Mouse (Mus musculus) frontal cortex, adult (tissue): ENCODE results near the gene Cyb5b.

Experiments used
- ATAC-seq: cut with Nextera tagmentation; 2 replicates; pipeline ENCODE4 v1.9.2; 2017; ENCODE audit warnings: mild to moderate bottlenecking, moderate library complexity, mixed read lengths; ENCODE audit not compliant: low TSS enrichment

The Cyb5b gene

GRCm38 (mm10) chr8:107130028-107130427, 20.4 kb upstream of the Cyb5b start:
- no peak for ATAC-seq

DNA sequence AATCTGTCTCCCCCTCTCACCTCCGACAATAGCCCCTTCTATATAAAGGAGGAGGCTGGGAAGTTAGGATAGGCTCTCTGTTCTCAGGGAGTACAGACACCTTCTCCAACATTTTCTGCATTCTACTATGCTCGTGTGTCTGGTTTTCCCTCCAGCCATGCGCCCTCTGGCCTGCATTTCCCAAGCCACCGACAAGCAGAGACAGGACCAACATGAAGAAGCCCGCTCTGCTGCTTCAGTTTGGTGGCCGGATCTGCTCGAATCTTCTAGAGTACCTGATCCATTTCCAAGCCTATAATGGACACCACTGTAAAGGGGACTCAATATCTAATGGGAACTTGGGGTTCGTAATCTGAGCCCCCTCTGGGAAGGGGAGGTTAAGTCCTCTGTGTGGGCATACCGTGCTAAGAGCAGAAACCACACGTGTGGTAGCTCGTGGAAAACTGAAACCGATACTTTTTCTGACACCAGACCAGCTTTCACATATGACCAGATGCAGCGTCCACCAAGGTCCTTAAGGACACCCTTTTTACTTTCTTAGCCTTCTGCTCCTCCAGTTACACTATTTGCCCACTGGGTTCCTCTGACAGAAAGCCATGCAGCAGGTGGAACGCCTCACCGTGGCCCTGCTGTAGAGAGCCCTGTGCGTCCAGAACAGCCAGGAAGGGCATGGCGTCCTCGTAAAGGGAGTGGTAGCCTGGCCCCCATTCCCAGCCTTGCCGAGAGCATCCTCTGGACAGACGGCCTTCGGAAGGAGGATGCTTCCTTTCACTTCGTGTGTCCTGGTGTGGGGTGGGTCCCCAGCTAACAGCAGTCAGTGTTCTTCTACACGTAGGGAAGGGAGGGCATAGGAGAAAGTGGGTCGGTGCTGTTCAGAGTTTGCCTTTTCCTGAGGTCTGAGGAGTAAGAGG, 17.6 kb upstream of the Cyb5b start:
- ATAC-seq = no peak

- peak; percentile 52 for ATAC-seq
Observed at GRCm38 (mm10) chr8:107133881-107134280, 16.6 kb upstream of the Cyb5b start.

GRCm38 (mm10) chr8:107136003-107136612, 14.3 kb upstream of the Cyb5b start:
- no peak for ATAC-seq

DNA sequence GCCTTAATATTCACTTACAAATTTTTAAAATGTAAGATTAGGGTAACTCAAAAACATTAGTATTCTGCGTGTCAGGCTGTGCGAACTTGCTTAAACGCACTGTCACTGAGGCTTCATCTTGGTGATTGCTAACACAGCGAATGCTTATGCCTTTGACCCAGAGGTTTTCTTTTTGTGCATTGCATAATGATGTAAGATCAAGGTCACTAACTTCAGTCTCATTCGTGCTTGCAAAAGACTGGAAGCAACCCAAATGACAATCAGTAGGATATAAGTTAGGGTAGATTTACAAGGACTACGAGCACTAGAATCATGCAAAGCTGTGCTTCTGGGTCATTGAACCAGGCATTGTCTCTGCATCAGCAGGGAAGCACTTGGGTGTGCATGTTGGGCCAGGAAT, 12.8 kb upstream of the Cyb5b start:
- no peak for ATAC-seq

DNA sequence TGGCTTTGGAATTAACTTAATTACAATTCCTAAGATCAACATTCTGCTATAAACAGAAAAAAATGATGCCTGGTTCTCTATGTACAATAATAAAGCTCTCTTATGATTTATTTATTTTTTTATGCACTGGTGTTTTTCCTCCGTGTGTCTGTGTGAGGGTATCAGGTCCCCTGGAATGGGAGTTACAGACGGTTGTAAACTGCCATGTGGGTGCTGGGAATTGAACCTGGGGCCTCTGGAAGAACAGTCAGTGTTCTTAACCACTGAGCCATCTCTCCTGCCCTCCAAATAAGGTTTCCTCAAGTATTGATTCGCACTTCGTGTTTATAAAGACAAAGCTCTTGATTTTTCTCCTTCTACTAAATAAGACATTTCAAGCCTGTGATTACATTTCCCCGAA, 12.1 kb upstream of the Cyb5b start:
- ATAC-seq = no peak

DNA sequence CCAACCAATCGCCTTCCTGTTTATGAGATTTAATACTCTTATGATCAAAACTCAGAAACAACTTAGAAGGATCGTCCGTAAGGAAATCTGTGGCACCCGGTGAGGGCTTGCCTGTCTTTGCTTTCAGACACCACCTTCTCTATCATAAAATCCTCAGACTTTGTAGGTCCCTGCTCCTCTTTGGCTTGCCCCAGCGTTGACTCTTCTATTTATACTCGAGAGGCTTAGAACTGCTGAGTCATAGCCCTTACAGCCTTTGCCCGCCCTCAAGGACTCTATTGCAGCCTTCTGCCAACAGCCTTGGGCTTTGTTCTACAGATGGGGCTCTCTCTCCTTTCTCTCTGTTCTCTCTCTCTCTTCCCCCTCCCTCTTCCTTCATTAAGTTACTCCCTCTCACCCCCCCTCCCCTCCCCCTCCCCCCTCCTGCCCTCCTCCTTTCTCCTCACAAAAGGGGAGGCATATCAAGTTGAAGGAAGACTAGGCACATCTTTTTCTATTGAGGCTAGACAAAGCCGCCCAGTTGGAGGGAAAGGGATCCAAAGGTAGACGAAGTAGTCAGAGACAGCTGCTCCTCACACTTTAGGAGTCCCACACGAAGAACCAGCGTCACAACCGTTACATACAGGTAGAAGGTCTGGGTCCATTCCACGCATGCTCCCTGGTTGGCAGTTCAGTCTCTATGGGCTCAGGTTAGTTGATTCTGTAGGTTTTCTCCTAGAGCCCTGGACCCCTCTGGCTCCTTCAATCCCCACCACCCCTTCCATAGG, 10.6 kb upstream of the Cyb5b start:
- ATAC-seq = no peak

DNA sequence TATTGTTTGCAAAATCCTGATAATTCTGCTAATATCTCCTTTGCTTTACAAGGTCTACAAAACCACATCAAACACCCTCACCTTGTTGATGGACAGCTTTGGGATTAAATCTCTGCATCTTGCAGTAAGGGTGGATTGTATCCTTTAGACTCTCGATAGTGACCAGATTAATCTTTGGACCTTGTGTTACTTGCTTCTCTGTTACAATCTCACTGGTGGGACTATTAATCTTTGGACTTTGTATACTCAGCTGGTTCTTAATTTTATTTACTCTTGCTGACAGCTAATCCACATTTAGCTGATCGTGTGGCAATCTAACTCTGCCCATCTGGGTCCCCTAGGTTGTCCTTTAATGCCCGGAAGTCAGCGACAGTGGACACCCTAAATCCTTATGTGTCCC, 7.9 kb upstream of the Cyb5b start:
- ATAC-seq = no peak

GRCm38 (mm10) chr8:107143501-107143900, 6.9 kb upstream of the Cyb5b start:
- no peak for ATAC-seq

DNA sequence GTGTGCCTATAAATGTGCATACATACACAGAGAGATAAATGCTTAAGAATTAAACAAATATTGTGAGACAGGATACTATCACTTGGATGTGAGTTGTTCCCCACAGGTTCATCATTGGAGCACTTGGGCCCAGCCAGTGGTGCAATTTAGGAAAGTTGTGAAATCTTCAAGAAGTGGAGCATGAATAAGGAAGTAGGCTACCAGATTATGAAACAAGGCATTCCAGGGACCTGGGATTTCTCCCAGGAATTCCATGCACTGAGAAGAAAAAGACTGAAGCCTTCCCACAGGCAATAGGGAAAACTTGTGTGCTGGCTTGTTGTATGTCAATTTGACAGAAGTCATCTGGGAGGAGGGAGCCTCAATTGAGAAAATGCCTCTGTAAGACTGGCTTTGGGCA, 4.3 kb upstream of the Cyb5b start:
- no peak for ATAC-seq

GRCm38 (mm10) chr8:107148802-107149201, 1.6 kb upstream of the Cyb5b start:
- ATAC-seq = peak; percentile 53

GRCm38 (mm10) chr8:107150057-107150403, 410 bp upstream of the Cyb5b start:
- peak; percentile 7; the same call in 1 of the 2 replicates for ATAC-seq

DNA sequence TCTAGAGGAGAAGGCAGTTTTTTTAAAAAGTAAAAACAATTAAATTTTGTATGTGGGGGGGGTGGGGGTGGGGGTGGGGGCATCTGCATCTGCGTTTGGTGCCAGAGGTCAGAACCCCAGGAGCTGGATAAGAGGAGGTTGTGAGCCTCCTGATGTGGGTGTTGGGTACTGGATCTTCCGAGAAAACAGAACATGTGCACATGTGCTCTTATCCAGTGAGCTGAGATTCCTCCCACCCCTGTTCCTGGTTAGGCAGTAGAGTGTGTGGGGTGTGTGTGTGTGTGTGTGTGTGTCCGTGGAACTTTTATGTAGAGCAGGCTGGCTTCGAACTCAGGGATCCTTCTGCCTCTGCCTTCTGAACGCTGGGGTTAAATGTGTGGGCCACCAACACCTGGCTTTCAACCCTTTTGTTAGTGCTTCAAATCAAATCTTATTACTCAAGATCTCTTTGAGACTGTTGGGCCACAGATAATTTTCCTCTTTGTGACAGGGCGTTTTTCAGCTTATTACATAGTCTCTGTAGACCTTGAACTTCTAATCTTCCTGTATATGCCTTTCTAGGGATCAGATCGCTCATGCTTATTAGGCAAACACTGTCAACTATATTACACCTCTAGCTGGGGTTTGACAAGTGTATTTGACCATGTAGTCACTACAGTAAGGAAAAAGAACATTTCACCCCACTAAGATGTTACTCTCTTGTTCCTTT, 926 bp downstream of the Cyb5b start:
- ATAC-seq = no peak

DNA sequence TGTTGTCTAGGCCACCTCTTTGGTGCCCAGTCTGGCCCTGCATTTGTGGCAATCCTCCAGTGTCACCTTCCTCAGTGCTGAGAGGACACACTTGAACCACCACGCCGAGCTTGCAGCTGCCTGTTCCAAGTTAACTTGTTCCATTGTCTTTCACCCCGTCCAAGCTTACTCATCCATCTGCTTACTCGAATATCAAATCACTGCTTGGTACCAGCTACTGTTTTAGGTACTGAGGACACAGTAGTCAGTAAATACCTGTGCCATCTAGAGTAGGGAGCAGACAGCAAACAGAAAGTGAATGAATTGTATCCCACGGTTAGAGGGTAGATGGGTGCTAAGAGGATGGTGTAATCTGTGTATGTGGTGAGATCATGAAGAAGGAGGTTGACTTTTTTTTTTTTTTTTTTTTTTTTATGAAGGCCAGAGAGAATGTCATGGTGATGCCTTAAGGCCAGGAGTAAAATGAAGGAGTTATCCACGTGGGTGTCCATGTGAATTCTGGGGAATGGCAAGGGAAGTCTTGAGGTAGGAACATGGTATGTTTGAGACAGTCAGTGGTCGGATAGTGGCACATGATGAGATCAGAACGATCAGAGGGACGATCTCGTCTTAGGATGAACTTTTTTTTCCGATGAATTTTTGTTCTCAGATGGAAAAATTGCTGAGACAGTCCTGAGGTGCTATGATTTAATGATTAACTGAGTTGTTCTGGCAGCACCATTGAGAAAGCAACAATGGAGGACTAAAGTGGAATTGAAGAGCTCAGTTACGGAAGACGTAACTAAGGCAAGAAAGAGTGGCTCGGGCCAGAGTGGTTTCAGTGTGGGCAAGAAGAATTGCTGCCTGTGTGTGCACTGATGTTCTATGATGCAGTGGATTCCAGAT, 3.1 kb downstream of the Cyb5b start:
- ATAC-seq = no peak

- ATAC-seq = no peak
Observed at GRCm38 (mm10) chr8:107156816-107157215, 6.4 kb downstream of the Cyb5b start.

DNA sequence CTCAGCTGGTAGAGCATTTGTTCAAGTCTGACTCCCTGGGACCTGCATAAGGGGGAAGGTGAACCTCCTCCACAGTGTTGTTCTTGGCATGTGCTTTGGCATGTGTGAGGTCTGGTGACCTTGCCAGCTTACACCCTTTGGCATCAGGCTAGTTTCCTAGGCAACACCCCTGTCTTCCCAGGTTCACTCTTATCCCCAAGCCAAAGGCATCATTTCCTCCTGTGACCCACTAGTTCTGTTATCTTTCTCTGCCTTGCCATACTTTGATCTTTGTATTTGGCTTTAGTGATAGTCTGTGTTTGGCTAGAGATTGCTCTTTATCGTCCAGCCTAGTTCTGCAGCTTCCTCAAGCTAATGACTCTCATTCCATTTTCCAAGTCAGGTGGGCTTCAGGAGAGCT, 7.4 kb downstream of the Cyb5b start:
- ATAC-seq = no peak

DNA sequence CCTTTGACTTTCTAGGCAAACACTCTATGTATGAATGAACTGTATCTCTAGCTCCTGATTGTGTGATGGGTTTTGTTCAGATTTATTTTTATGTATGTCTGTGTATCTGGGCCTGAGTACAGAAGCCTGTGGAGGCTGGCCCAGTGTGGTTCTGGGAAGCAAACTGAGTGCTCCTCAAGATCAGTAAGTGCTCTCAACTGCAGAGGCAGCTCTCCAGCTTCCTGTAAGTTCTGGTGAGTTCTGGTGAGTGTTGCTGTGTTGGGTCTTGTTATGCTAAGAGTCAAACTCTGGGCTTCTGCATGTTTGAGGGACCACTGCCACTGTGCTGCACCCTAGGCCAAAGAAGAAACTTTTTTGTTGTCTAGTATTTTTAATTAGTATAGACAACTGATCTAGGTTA, 8.4 kb downstream of the Cyb5b start:
- ATAC-seq = no peak

DNA sequence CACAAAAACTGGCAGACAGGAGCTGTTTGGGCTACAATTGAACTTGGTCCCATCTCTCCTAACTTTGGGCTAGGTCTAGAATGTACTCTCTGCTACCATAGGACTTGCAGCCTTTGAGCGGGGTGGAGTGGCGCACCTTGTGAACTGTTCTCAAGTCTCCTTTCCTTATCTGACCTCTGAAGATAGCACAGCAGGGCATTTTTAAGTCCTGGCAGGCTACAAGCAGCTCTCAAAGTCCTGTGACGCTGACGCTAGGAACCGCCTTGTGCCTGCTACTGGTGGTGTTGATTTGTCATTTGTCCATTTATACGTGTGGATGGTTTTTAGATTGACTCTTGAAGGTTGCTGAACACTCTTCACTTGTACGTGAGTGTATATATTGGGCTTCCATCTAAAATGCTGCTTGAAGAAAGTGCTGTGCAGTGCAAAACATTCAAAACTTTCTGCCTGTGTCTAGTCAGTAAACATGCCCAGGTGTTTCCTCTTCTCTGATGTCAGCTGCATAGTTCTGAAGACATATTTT, 13.9 kb downstream of the Cyb5b start:
- ATAC-seq = no peak

DNA sequence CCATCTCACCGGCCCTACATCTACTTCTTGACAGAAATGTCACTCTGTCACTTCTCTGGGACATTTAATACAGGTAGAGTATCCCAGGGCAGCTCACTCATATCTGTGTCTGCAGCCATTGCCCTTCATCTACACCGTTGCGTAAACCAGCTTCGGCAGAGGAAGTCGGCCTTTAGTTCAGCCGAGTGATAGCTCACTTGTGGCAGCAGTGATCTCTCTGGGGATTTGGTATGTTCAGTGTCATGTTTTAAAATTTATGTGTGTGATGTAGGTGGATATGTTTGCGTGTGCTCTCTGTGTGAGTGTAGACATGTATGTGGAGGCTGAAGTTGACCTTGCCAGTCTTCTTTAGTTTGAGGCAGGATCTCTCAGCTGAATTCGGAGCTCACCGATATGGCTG, 15.3 kb downstream of the Cyb5b start:
- ATAC-seq = no peak

GRCm38 (mm10) chr8:107167848-107168247, 17.4 kb downstream of the Cyb5b start:
- ATAC-seq = no peak

GRCm38 (mm10) chr8:107172152-107172551, 21.7 kb downstream of the Cyb5b start:
- ATAC-seq = 0 out of 2 replicates have a peak, but pooled peaks have one; percentile 20
